Mouse (Mus musculus): ENCODE data around the gene Flnb. TPM values are rescaled to one million over a fixed set of nuclear protein-coding genes. Genes with fewer than 3 reads are reported as not detected.

Gene Flnb
- polyA plus RNA-seq, 1 experiment = 9.8 TPM

DNA sequence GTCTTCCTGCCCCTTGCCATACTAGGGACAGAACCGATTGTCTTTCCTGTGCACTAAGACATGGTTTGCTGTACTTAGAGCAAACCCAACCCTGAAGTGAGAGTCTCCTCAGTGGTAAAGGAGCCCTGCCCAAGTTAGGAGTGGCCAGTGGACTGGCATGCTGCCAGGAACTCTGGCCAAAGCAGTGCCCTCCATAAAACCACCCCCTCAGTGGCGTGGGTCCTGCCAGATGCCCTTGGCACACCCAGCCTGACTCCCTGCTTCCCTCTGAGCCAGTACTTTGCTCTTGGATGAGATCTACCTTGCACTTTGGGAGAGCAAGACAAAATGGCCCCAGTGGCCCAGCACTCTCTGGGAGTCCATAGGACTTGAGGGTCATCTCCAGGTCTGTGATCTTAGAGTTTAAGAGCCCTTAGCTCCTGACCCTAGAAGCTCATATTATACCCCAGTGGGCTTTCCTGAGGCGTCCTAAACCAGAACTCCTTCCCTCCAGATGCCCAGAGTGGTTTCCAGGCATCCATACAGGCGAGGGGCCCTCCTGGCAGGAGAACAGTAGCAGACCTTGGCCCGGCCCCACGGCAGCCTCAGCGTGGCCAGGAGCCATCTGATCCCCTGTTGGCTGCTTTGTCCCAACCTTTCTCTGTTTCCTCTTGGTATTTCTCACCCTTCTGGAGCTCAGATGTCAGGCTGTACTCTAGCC is 125.5 kb downstream of the Flnb start:
- no peak overlapping the region for H3K4me3 ChIP-seq (ENCODE audit: control insufficient read depth, low read depth, low read length)
- TF ChIP-seq POLR2A (IDR thresholded peaks at IDR 0.05; ENCODE audit: control insufficient read depth, low read depth, low read length) (no peak), CTCF (IDR thresholded peaks at IDR 0.05; ENCODE audit: control insufficient read depth, insufficient read depth, insufficient replicate concordance, low read depth, low read length) (no peak)
- H3K36me3 ChIP-seq (ENCODE audit: control insufficient read depth, insufficient read depth, low read length) = no peaks in the 10 kb centered on the region
- H3K27me3 ChIP-seq (ENCODE audit: control insufficient read depth, insufficient read depth, low read length) = no peaks in the 10 kb centered on the region
- no peaks in the 10 kb centered on the region for H3K4me1 ChIP-seq (ENCODE audit: control insufficient read depth, insufficient read depth, low read length)
- H3K27ac ChIP-seq (ENCODE audit: control insufficient read depth, insufficient read depth, low read depth, low read length) = no peak overlapping the region

DNA sequence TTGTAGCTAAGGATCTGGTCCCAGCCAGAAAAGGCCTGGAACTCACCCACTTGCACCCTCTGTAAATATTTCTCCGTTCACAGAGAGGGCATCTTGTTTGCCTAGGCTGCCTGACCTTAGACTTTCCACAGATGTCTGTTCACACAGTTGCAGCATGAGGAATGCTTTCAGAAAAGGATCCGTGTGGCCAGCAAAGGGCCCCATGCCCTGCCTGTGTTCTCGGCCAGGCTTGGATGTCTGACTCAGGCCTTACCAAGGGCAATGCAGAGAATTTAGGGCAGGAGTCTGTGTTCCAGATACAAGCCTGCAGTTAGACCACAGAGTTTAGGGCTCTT is 126.0 kb downstream of the Flnb start:
- TF ChIP-seq CTCF (IDR thresholded peaks at IDR 0.05; ENCODE audit: control insufficient read depth, insufficient read depth, insufficient replicate concordance, low read depth, low read length) (no peak), POLR2A (IDR thresholded peaks at IDR 0.05; ENCODE audit: control insufficient read depth, low read depth, low read length) (no peak)
- no peak overlapping the region for H3K27ac ChIP-seq (ENCODE audit: control insufficient read depth, insufficient read depth, low read depth, low read length)
- no peaks in the 10 kb centered on the region for H3K36me3 ChIP-seq (ENCODE audit: control insufficient read depth, insufficient read depth, low read length)
- H3K4me1 ChIP-seq (ENCODE audit: control insufficient read depth, insufficient read depth, low read length) = no peaks in the 10 kb centered on the region
- no peaks in the 10 kb centered on the region for H3K27me3 ChIP-seq (ENCODE audit: control insufficient read depth, insufficient read depth, low read length)
- no peak overlapping the region for H3K4me3 ChIP-seq (ENCODE audit: control insufficient read depth, low read depth, low read length)

DNA sequence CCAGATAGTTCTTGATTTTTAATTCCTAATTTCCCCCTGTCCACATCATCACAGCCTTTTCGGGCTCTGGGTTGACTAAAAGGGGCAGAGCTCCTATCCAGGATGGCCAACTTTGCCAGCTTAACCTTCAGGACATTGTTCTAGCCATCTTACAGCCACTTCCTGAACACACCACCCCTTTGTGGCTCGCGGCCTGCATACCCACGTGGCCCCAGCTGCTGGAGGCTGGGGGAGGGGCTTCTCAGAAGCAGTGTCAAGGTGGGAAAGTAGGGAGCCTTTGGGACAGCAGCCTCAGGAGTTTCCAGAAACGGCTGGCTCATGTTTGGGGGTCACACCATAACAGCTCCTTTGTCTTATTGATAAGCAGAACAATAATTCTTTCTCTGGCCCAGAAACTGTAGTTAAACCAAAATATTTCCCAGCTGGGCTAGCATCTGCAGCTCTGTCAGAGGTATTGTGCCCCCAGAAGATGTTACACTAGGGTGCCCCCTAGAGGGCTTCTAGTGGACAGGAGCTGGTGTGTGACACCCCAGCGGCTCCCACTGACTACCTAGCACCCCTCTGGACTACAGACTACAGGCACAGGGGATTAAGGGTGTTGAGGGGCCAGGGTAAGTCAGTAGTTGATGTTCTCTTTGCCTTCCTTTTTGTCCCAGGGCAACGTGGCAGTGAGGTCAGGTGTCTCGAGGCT is 126.7 kb downstream of the Flnb start:
- Histone ChIP-seq H3K27me3 (ENCODE audit: control insufficient read depth, insufficient read depth, low read length) (no peaks in the 10 kb centered on the region), H3K4me3 (ENCODE audit: control insufficient read depth, low read depth, low read length) (no peak overlapping the region), H3K27ac (ENCODE audit: control insufficient read depth, insufficient read depth, low read depth, low read length) (no peak overlapping the region), H3K4me1 (ENCODE audit: control insufficient read depth, insufficient read depth, low read length) (no peaks in the 10 kb centered on the region), H3K36me3 (ENCODE audit: control insufficient read depth, insufficient read depth, low read length) (no peaks in the 10 kb centered on the region)
- no peak for TF ChIP-seq CTCF (IDR thresholded peaks at IDR 0.05; ENCODE audit: control insufficient read depth, insufficient read depth, insufficient replicate concordance, low read depth, low read length)
- TF ChIP-seq POLR2A (IDR thresholded peaks at IDR 0.05; ENCODE audit: control insufficient read depth, low read depth, low read length) = no peak

DNA sequence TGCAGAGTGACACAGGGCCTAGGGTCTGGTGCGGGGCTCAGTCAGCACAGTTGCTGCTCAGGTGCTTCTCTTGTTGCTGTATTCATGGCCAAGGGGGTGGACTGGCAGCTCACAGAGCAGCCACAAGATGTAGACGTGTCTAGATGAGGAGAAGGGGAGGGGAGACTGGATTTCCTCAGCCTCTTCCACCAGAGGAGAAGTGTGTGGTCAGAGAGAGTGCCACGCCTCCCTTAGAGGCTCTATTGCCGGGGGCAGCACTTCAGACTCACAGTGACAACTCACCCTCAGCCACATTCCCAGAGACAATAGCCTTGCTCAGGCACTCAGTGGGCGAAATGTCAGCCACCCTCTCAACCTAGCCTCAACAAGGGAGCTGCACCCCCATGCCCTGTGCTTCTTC is 127.5 kb downstream of the Flnb start:
- H3K27ac ChIP-seq (ENCODE audit: control insufficient read depth, insufficient read depth, low read depth, low read length) = no peak overlapping the region

DNA sequence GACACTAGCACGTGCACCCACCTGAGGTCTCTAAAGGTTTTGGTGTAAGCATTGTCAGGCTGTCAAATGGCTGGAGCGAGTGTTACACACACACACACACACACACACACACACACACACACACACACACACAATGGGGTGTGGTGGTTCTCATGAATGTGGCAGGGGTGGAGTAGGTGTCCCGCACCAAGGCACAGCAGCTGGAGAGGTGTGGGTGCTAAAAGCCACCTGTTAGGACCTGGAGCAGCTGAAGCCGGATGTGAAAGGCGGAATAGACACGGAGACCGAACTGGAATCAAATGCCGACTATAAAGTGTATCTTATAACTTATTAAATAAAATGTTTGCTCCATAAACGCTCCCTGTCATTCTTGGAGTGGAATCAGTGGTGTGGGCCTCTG is 133.5 kb downstream of the Flnb start:
- H3K27ac ChIP-seq (ENCODE audit: control insufficient read depth, insufficient read depth, low read depth, low read length) = no peak overlapping the region
- TF ChIP-seq CTCF (IDR thresholded peaks at IDR 0.05; ENCODE audit: control insufficient read depth, insufficient read depth, insufficient replicate concordance, low read depth, low read length) = no peak
- TF ChIP-seq POLR2A (IDR thresholded peaks at IDR 0.05; ENCODE audit: control insufficient read depth, low read depth, low read length) = no peak
- no peaks in the 10 kb centered on the region for H3K36me3 ChIP-seq (ENCODE audit: control insufficient read depth, insufficient read depth, low read length)
- H3K27me3 ChIP-seq (ENCODE audit: control insufficient read depth, insufficient read depth, low read length) = no peaks in the 10 kb centered on the region
- H3K4me3 ChIP-seq (ENCODE audit: control insufficient read depth, low read depth, low read length) = no peak overlapping the region
- H3K4me1 ChIP-seq (ENCODE audit: control insufficient read depth, insufficient read depth, low read length) = peaks cover 5% of the 10 kb centered on the region; the same call in 1 of the 2 replicates

More for the DNA sequence above, 127.5 kb downstream of the Flnb start:
- H3K27me3 ChIP-seq (ENCODE audit: control insufficient read depth, insufficient read depth, low read length) = no peaks in the 10 kb centered on the region
- TF ChIP-seq CTCF (IDR thresholded peaks at IDR 0.05; ENCODE audit: control insufficient read depth, insufficient read depth, insufficient replicate concordance, low read depth, low read length) (no peak), POLR2A (IDR thresholded peaks at IDR 0.05; ENCODE audit: control insufficient read depth, low read depth, low read length) (no peak)
- no peak overlapping the region for H3K4me3 ChIP-seq (ENCODE audit: control insufficient read depth, low read depth, low read length)
- H3K4me1 ChIP-seq (ENCODE audit: control insufficient read depth, insufficient read depth, low read length) = no peaks in the 10 kb centered on the region
- H3K36me3 ChIP-seq (ENCODE audit: control insufficient read depth, insufficient read depth, low read length) = no peaks in the 10 kb centered on the region

DNA sequence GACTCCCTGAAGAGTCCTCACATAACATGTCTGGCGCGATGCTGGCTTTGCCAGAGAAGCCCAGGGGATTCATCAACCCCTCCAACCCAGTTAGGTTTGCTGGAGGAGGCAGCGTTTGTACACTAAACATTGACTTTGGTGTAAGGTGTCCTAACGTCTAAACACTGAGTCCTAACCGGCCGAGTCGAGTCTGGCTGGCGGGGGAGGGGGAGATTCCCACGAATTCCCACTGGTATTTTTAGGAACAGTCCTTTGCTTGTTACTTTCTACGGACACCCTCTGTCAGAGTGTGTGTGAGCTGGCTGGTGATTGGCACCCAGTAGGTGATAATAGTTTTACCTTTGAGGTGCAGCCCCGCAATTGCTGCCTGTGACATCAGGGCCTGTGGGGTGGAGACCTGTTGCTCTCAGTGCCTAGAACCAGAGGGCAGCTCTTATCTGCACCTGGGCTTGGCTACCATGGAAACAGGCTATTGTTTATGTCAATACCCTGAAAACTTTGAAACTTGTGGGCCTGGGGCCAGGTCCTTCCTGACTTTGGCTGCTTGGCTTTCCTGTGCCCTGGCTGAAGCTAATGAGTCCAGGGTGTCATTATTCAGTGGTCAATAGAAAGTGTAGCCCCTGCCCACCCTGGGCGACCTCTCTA is 135.0 kb downstream of the Flnb start:
- Histone ChIP-seq H3K36me3 (ENCODE audit: control insufficient read depth, insufficient read depth, low read length) (no peaks in the 10 kb centered on the region), H3K4me1 (ENCODE audit: control insufficient read depth, insufficient read depth, low read length) (peaks cover 16% of the 10 kb centered on the region), H3K27ac (ENCODE audit: control insufficient read depth, insufficient read depth, low read depth, low read length) (no peak overlapping the region), H3K4me3 (ENCODE audit: control insufficient read depth, low read depth, low read length) (peak overlapping the region; percentile 41), H3K27me3 (ENCODE audit: control insufficient read depth, insufficient read depth, low read length) (no peaks in the 10 kb centered on the region)
- TF ChIP-seq CTCF (IDR thresholded peaks at IDR 0.05; ENCODE audit: control insufficient read depth, insufficient read depth, insufficient replicate concordance, low read depth, low read length) (no peak), POLR2A (IDR thresholded peaks at IDR 0.05; ENCODE audit: control insufficient read depth, low read depth, low read length) (no peak)

DNA sequence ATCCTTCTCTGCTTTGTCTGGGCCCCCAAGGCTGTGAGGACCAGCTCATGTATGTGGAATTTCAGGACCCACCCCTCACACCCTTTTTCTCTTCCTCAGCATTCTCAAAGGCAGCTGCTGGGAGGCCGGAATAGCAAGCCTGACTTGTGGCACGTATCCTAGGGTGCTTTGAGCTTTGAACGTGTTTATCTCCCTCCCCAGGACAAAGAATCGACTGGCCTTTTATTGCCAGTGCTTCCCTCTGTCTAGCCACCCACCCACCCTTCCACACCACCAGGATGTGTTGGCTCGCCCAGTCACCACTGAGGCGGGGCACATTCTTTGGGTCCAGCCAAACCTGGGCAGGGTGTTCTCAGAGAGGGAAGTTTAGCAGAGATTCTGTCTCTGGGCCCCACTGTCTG is 136.3 kb downstream of the Flnb start:
- H3K27me3 ChIP-seq (ENCODE audit: control insufficient read depth, insufficient read depth, low read length) = no peaks in the 10 kb centered on the region
- no peaks in the 10 kb centered on the region for H3K36me3 ChIP-seq (ENCODE audit: control insufficient read depth, insufficient read depth, low read length)
- H3K4me3 ChIP-seq (ENCODE audit: control insufficient read depth, low read depth, low read length) = no peak overlapping the region
- H3K27ac ChIP-seq (ENCODE audit: control insufficient read depth, insufficient read depth, low read depth, low read length) = no peak overlapping the region
- H3K4me1 ChIP-seq (ENCODE audit: control insufficient read depth, insufficient read depth, low read length) = peaks cover 16% of the 10 kb centered on the region
- TF ChIP-seq POLR2A (IDR thresholded peaks at IDR 0.05; ENCODE audit: control insufficient read depth, low read depth, low read length) (no peak), CTCF (IDR thresholded peaks at IDR 0.05; ENCODE audit: control insufficient read depth, insufficient read depth, insufficient replicate concordance, low read depth, low read length) (no peak)
